In the genomic region with DNA sequence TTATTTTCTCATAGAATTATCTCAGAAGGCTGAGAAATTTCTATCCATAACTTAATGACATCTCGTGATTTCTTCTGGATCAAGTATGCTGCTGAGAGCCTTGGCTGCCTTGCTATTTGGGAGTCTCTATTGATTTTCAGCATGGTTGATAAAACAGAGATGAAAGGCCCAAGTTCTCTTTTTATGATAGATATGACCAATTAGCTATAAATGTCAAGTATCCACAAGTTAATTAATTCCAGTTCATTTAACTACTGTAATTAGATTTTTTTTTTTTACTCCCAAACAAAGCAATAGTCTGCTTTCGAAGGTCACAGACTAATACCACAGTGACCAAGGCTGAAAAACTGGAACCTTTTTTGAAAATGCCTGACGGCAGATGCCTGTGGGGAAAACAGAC, we compare ENCODE assay signal across 14 mouse cellular contexts.
"Had no signal": no experiment of that assay in that cellular context is flagged by ENCODE, and none has a peak within 500 bp of the region (broad histone marks: within the 10 kb centered on the region; RNA-seq: fewer than 3 reads in every experiment).

No protein-coding gene starts in this region.

- H3K4me2 ChIP-seq: liver, embryonic 13.5 days; midbrain, embryonic 12.5 days; stomach, embryonic 15.5 days had no signal

- H3K4me3 ChIP-seq: left cerebral cortex, adult 2 months; liver, embryonic 13.5 days; midbrain, embryonic 12.5 days; stomach, embryonic 15.5 days had no signal

- H3K27me3 ChIP-seq: liver, embryonic 13.5 days; midbrain, embryonic 12.5 days; stomach, embryonic 15.5 days had no signal

- H3K9ac ChIP-seq: liver, embryonic 13.5 days; midbrain, embryonic 12.5 days; stomach, embryonic 15.5 days had no signal

- H3K4me1 ChIP-seq: liver, embryonic 13.5 days; midbrain, embryonic 12.5 days; stomach, embryonic 15.5 days had no signal

- H3K9me3 ChIP-seq: liver, embryonic 13.5 days; midbrain, embryonic 12.5 days; stomach, embryonic 15.5 days had no signal

- H3K36me3 ChIP-seq: liver, embryonic 13.5 days; midbrain, embryonic 12.5 days; stomach, embryonic 15.5 days had no signal

- DNase-seq: kidney, adult 2 months; kidney, postnatal 25 days; layer of hippocampus, postnatal 36 days; liver, embryonic 13.5 days; lung, adult 2 months; lung, postnatal 14 days; lung, postnatal 4 days; right cerebral cortex, postnatal 25 days; spleen, adult 18-20 months; thymus, postnatal 25 days had no signal

- H3K27ac ChIP-seq: kidney, postnatal 0 days; left cerebral cortex, adult 2 months; liver, embryonic 13.5 days; midbrain, embryonic 12.5 days; stomach, embryonic 15.5 days had no signal
